Mouse (Mus musculus) heart, adult 2 months (tissue): ENCODE results near the gene Olfr1160.
"Not testable (repeated sequence)": the region's sequence is repeated elsewhere in the genome, so short reads cannot be mapped to it uniquely, and the experiment has no call there.

ENCODE experiments used
- CTCF ChIP-seq: fragments of 200-600 bp; IDR thresholded peaks from 2 replicates; pipeline ENCODE4 v1.8.1; 2022; ENCODE audit warnings: antibody characterized with exemption, mild to moderate bottlenecking, moderate library complexity
- EP300 ChIP-seq: fragments of 200-500 bp; IDR thresholded peaks from 2 replicates; pipeline ENCODE4 v1.6.1; 2011; ENCODE audit warnings: low read depth, low read length, control low read depth; ENCODE audit not compliant: insufficient read depth
- POLR2A ChIP-seq: fragments of 200-500 bp; IDR thresholded peaks from 2 replicates; pipeline ENCODE4 v1.6.1; 2011; ENCODE audit warnings: mild to moderate bottlenecking, low read depth, low read length, control low read depth; ENCODE audit not compliant: insufficient read depth

- TF ChIP-seq POLR2A, CTCF, EP300: not testable (repeated sequence)
Observed at GRCm38 (mm10) chr2:88022474-88022873, 14.4 kb upstream of the Olfr1160 start, which contains the start of gene Olfr1161.
